Mouse (Mus musculus) kidney, embryonic 16.5 days (tissue): ENCODE results near the gene Ly9. TPM values are rescaled to one million over a fixed set of nuclear protein-coding genes. Genes with fewer than 3 reads are reported as not detected.

Experiments used
- ATAC-seq: fragments of 200-750 bp; cut with Nextera tagmentation; 2 replicates; pipeline ENCODE4 v1.8.0; 2017; ENCODE audit warnings: moderate TSS enrichment; ENCODE audit not compliant: low FRiP score, low TSS enrichment
- H3K27ac ChIP-seq: fragments of 300-500 bp; sonication (generic); 2 replicates; pipeline ENCODE4 v1.5.1; 2014; ENCODE audit warnings: low read length
- H3K27me3 ChIP-seq: fragments of 300-500 bp; sonication (generic); 2 replicates; pipeline ENCODE4 v1.6.1; 2014; ENCODE audit warnings: low read length, control low read depth, mixed read lengths; ENCODE audit not compliant: insufficient read depth
- H3K36me3 ChIP-seq: fragments of 300-500 bp; sonication (generic); 2 replicates; pipeline ENCODE4 v1.6.1; 2014; ENCODE audit warnings: low read length, control low read depth, mixed read lengths; ENCODE audit not compliant: insufficient read depth
- H3K4me1 ChIP-seq: fragments of 300-500 bp; sonication (generic); 2 replicates; pipeline ENCODE4 v1.6.1; 2014; ENCODE audit warnings: low read length, control low read depth, mixed read lengths; ENCODE audit not compliant: insufficient read depth
- H3K4me2 ChIP-seq: fragments of 300-500 bp; sonication (generic); replicated peaks from 2 replicates; pipeline ENCODE4 v1.6.1; 2014; ENCODE audit warnings: low read depth, low read length
- H3K4me3 ChIP-seq: fragments of 300-500 bp; sonication (generic); 2 replicates; pipeline ENCODE4 v1.5.1; 2014; ENCODE audit warnings: mild to moderate bottlenecking, low read length
- H3K9ac ChIP-seq: fragments of 300-500 bp; sonication (generic); replicated peaks from 2 replicates; pipeline ENCODE4 v1.6.1; 2014; ENCODE audit warnings: low read length
- H3K9me3 ChIP-seq: fragments of 300-500 bp; sonication (generic); 2 replicates; pipeline ENCODE4 v1.6.1; 2016; ENCODE audit warnings: low read length, control low read depth
- WGBS: fragments of 180-500 bp; shearing (Covaris S2); extraction: QIAGEN DNeasy Blood & Tissue Kit; methylation state at CpG from one replicate; pipeline ENCODE4 v1.1.7; 2014; 5-methylcytosine and 5-hydroxymethylcytosine counted together
- polyA plus RNA-seq: library from polyadenylated mRNA; unstranded; fragments of >200 nt; fragmentation: Nextera tagmentation; extraction: Ambion mirVana; gene quantifications from 2 replicates; pipeline ENCODE4 v1.2.1, GENCODE M21; 2015

Ly9 gene
- polyA plus RNA-seq: 0.35 and 0.44 TPM in 2 replicates

DNA sequence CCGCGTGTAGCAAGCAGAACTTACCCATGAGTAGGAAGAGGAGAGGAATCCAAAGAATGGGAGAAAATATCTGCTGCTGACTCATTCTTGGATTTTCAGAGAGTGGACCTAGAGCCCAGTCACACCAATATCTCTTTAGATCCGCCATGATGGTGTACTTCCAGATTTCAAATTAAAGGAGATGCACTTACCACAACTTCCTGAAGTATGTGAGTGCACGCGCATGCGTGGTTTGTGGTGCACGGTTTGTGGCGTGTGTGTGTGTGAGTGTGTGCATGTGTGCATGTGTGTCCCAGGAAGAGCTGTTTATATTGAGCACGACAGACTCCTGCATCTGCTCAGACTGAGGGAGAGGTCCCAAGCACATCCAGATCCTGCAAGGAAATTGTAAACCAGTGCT is at the start of gene Ly9:
TSS of gene Ly9 (minus strand) at position 235 of the 400 bp plus-strand sequence.
- H3K4me3 ChIP-seq: no peak within 1 kb of the TSS
- ATAC-seq: no peak
- H3K36me3 ChIP-seq: no peaks in the 10 kb centered on the region
- H3K9me3 ChIP-seq: no peaks in the 10 kb centered on the region
- H3K27ac ChIP-seq: no peak within 1 kb of the TSS
- no peaks in the 10 kb centered on the region for H3K4me1 ChIP-seq
- WGBS: 85% methylated on average over 9 of the region's 9 CpGs
- no peak within 1 kb of the TSS for H3K9ac ChIP-seq
- H3K4me2 ChIP-seq: no peak within 1 kb of the TSS
- no peaks in the 10 kb centered on the region for H3K27me3 ChIP-seq

DNA sequence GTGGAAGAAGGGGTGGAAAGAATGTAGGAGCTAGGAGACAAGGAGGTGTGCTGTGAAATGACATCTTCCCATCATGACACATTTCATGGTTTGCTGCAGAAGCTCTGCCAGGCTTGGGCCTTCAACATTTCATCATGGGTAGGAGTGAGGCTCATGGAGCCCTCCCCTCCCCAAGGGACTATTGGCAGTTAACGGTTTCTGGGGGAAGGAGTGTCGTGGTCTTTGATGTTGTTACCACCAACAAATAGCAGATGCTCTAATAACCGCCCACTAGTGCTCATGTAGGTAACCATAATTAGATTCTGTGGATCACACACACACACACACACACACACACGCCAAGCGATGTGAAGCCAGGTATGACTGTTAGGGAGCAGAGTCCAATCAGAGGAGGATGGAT is 45.5 kb upstream of the Ly9 start, which contains the start of gene Slamf7:
TSS of gene Slamf7 (minus strand) at position 302 of the 400 bp plus-strand sequence.
- H3K4me1 ChIP-seq: no peaks in the 10 kb centered on the region
- no peaks in the 10 kb centered on the region for H3K9me3 ChIP-seq
- no peaks in the 10 kb centered on the region for H3K36me3 ChIP-seq
- H3K27ac ChIP-seq: no peak within 1 kb of the TSS
- no peak within 1 kb of the TSS for H3K4me3 ChIP-seq
- no peak within 1 kb of the TSS for H3K9ac ChIP-seq
- 87% methylated on average over 5 of the region's 5 CpGs for WGBS
- H3K27me3 ChIP-seq: no peaks in the 10 kb centered on the region
- no peak for ATAC-seq
- no peak within 1 kb of the TSS for H3K4me2 ChIP-seq

DNA sequence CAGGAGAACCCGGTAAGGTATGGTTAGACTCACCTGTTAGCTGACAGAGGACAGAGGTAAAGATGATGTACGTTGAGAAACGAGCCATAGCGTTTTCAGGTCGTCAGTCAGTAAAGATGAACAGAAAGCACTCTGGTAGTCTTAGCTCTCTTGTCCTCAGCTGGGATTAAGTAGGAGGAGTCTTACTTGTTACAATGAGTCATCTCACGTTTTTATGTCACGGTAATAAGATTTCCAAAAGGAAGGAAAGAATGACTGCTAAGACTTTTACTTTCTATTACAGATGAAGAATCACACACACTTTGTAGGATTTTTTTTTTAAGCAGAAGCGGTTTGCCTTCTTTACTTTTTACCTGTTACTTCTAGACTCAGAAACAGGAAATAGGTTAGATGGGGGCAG is 41.6 kb upstream of the Ly9 start:
- H3K36me3 ChIP-seq: no peaks in the 10 kb centered on the region
- no peak overlapping the region for H3K27ac ChIP-seq
- no peaks in the 10 kb centered on the region for H3K4me1 ChIP-seq
- H3K9ac ChIP-seq: no peak overlapping the region
- WGBS: 74% methylated on average over 8 of the region's 8 CpGs
- no peaks in the 10 kb centered on the region for H3K9me3 ChIP-seq
- H3K4me2 ChIP-seq: no peak overlapping the region
- ATAC-seq: no peak
- no peak overlapping the region for H3K4me3 ChIP-seq
- H3K27me3 ChIP-seq: no peaks in the 10 kb centered on the region

DNA sequence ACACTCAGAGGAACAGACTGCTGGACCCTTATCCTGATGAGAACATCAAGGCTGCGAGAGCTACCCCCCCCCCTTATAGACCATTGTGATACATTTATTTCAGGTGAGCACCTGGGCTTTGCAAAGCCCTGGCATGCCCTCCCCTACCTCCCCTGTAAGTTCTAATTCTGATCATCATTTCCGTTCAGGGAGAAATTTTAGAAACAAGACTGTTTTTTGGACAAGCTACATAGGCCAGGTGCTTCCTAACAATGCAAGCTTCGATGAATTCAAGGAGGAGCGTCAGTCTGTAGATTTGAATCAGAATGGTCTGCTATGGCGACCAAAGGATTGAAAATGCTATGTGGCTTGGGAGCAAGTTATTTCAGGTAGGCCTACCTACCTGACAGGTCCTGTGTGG is 40.5 kb upstream of the Ly9 start:
- H3K36me3 ChIP-seq: no peaks in the 10 kb centered on the region
- H3K27me3 ChIP-seq: no peaks in the 10 kb centered on the region
- no peak overlapping the region for H3K4me3 ChIP-seq
- 87% methylated on average over 5 of the region's 5 CpGs for WGBS
- no peak overlapping the region for H3K4me2 ChIP-seq
- no peak overlapping the region for H3K27ac ChIP-seq
- H3K9ac ChIP-seq: no peak overlapping the region
- H3K9me3 ChIP-seq: no peaks in the 10 kb centered on the region
- no peak for ATAC-seq
- H3K4me1 ChIP-seq: no peaks in the 10 kb centered on the region

DNA sequence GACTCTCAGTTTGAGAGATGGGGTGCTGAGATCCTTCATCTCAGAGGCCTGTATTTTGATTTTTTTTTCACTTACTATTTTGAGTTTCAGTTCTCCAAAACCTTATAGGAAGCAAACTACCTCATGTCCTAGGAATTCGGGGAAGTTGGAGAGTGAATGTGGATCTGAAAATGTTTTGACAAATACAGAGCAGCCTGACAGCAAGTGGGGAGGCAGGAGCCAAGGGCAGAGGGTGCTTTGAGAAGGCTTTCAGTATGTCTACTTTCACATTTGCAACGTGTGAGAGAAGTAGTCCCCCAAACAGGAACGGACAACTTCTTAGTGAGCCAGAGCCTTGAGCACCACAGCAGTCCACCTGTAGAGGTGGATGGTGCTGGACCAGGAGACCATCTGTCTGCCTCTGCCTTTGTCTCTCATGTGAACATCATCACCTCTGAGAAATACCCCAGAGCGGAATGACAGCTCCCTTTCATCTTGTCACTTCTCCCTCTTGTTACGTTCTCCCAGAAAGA is 39.3 kb upstream of the Ly9 start:
- no peak for ATAC-seq
- no peak overlapping the region for H3K4me2 ChIP-seq
- no peaks in the 10 kb centered on the region for H3K27me3 ChIP-seq
- no peak overlapping the region for H3K27ac ChIP-seq
- no peaks in the 10 kb centered on the region for H3K9me3 ChIP-seq
- H3K4me1 ChIP-seq: no peaks in the 10 kb centered on the region
- H3K36me3 ChIP-seq: no peaks in the 10 kb centered on the region
- H3K4me3 ChIP-seq: no peak overlapping the region
- 46% methylated on average over 5 of the region's 5 CpGs for WGBS
- H3K9ac ChIP-seq: no peak overlapping the region

DNA sequence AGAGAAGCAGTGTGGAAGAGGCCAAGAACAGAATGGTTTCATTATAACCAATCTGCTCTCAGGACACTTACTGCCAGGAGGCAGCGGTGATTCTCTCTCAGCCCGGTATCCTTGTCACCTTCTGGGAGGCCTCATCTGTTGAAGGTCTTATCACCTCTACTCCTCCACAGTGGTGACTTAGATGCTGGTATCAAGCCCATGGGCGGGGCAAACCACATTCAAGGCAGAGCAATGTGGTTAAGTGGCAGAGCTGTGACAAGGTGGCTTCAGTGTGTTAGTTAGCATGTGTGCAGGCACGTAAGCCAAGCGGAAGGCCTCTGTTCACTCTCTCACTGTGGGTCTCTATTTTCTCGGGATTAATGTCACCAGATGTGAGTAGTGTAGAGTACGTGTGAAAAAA is 36.4 kb upstream of the Ly9 start:
- no peaks in the 10 kb centered on the region for H3K9me3 ChIP-seq
- H3K27ac ChIP-seq: no peak overlapping the region
- WGBS: 67% methylated on average over 7 of the region's 7 CpGs
- no peaks in the 10 kb centered on the region for H3K4me1 ChIP-seq
- no peak overlapping the region for H3K9ac ChIP-seq
- H3K36me3 ChIP-seq: no peaks in the 10 kb centered on the region
- ATAC-seq: no peak
- H3K4me3 ChIP-seq: no peak overlapping the region
- H3K27me3 ChIP-seq: no peaks in the 10 kb centered on the region
- H3K4me2 ChIP-seq: no peak overlapping the region

DNA sequence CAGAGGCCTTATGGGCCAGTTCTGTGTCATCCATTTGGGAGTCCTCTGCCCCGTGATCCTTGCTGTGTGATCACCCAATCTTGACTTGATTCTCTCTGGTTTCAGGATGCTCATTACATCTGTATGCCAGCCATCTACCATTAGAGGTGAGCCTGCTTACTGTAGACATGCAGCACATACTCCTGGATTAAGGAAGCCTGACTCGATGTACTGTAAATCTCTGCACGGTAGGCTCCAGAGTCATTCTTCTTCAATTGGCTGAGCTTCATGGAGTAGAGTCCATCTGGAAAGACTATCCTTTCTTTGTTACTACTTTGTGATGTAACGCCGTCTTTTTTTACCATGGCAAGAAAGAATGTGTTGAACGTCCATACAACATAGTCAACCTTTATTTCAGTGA is 33.6 kb upstream of the Ly9 start:
- H3K9me3 ChIP-seq: no peaks in the 10 kb centered on the region
- no peak overlapping the region for H3K4me3 ChIP-seq
- H3K36me3 ChIP-seq: no peaks in the 10 kb centered on the region
- H3K4me2 ChIP-seq: no peak overlapping the region
- no peaks in the 10 kb centered on the region for H3K27me3 ChIP-seq
- no peaks in the 10 kb centered on the region for H3K4me1 ChIP-seq
- no peak for ATAC-seq
- no peak overlapping the region for H3K27ac ChIP-seq
- no peak overlapping the region for H3K9ac ChIP-seq
- 91% methylated on average over 6 of the region's 6 CpGs for WGBS

DNA sequence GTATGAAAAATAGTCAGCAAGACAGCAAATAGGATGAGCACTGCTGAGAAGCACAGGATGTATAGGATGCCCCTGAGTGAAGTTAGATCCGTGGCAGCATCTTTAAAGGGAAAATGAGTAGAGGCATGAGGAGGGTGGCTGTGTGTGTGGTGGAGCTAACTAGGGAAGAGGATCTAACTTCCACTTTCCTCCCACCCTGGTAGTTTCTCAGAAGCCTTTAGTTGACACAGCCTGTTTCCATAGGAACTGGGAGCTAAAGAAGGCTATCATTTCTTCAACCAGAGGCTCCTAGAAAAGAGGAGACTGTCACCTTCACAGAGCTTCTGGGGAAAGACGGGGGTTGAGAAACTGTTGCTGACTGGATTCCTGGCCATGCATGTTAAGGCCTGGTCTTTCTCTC is 31.5 kb upstream of the Ly9 start:
- Histone ChIP-seq H3K4me2 (no peak overlapping the region), H3K27ac (no peak overlapping the region), H3K4me3 (no peak overlapping the region), H3K9ac (no peak overlapping the region), H3K27me3 (no peaks in the 10 kb centered on the region), H3K36me3 (no peaks in the 10 kb centered on the region), H3K4me1 (no peaks in the 10 kb centered on the region), H3K9me3 (no peaks in the 10 kb centered on the region)
- no peak for ATAC-seq
- WGBS: 65% methylated on average over 2 of the region's 2 CpGs

DNA sequence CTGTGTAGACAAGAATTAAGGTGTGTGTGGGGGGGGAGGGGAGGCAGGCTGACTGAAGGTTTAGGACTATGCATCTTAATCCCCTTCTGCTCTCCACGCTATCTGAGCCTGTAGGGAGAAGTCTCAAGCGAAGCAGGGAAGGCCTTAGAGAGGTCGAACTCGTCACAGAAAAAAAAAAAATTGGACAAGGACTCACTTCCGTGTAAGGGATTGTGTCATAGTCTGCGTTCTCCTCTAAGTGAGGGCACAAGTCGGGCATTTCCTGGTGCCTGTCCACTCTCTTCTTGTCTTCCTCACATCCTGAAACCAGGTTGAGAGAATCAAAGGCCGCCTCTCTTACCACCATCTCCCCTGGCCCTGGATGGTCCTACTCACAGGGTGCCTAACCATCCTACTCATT is 29.9 kb upstream of the Ly9 start:
- 92% methylated on average over 8 of the region's 8 CpGs for WGBS
- Histone ChIP-seq H3K27ac (no peak overlapping the region), H3K9ac (no peak overlapping the region), H3K9me3 (no peaks in the 10 kb centered on the region), H3K4me1 (no peaks in the 10 kb centered on the region), H3K36me3 (no peaks in the 10 kb centered on the region), H3K27me3 (no peaks in the 10 kb centered on the region), H3K4me2 (no peak overlapping the region), H3K4me3 (no peak overlapping the region)
- ATAC-seq: no peak

DNA sequence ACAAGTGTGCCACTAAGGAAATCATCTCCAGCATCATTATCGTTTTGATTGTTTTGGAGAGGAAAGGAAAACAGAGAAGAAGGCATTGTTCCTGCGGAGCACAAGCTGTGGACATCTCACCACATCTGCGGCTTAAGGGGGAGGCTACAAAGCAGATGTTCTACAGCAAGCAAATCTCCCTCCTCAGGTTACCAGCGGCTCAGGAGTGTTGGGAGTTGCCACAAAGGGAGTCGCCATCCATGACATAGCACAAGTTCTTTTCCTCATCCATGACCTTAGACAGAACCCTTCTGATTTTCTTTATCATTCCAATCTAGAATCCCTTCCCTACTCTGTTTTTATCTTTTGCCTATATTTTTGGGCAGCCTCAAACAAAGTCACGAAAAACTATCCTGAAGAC is 28.5 kb upstream of the Ly9 start:
- H3K27me3 ChIP-seq: no peaks in the 10 kb centered on the region
- H3K4me2 ChIP-seq: no peak overlapping the region
- H3K9me3 ChIP-seq: no peaks in the 10 kb centered on the region
- whole genome bisulfite sequencing: 34% methylated on average over 6 of the region's 6 CpGs
- H3K27ac ChIP-seq: no peak overlapping the region
- no peak overlapping the region for H3K4me3 ChIP-seq
- H3K4me1 ChIP-seq: no peaks in the 10 kb centered on the region
- ATAC-seq: peak; percentile 80
- H3K9ac ChIP-seq: no peak overlapping the region
- no peaks in the 10 kb centered on the region for H3K36me3 ChIP-seq
